Mouse (Mus musculus) 3T3-L1 (cell line): Measurements from ENCODE around the gene B230217C12Rik.

Experiments used
- DNase-seq: peaks from one replicate; pipeline ENCODE4 v3.0.0-alpha.2; 2015; ENCODE audit warnings: low read depth, low spot score

The B230217C12Rik gene

GRCm38 (mm10) chr11:97809235-97810121, 31.1 kb upstream of the B230217C12Rik start:
- no peak for DNase-seq

GRCm38 (mm10) chr11:97810356-97810755, 30.2 kb upstream of the B230217C12Rik start:
- no peak for DNase-seq

GRCm38 (mm10) chr11:97810970-97811369, 29.6 kb upstream of the B230217C12Rik start:
- DNase-seq, result no peak

GRCm38 (mm10) chr11:97811569-97812362, 28.8 kb upstream of the B230217C12Rik start:
- DNase-seq, result no peak

GRCm38 (mm10) chr11:97812491-97812921, 28.1 kb upstream of the B230217C12Rik start:
- no peak for DNase-seq

- DNase-seq, result no peak
Observed at GRCm38 (mm10) chr11:97813085-97813484, 27.5 kb upstream of the B230217C12Rik start.

- DNase-seq, result no peak
Observed at GRCm38 (mm10) chr11:97813746-97814515, 26.6 kb upstream of the B230217C12Rik start.

GRCm38 (mm10) chr11:97815736-97816135, 24.8 kb upstream of the B230217C12Rik start:
- DNase-seq, result no peak

GRCm38 (mm10) chr11:97816176-97816575, 24.4 kb upstream of the B230217C12Rik start:
- DNase-seq, result no peak

- DNase-seq, result no peak
Observed at GRCm38 (mm10) chr11:97816916-97817315, 23.7 kb upstream of the B230217C12Rik start.

- peak; percentile 74 for DNase-seq
Observed at GRCm38 (mm10) chr11:97817379-97817778, 23.2 kb upstream of the B230217C12Rik start.

GRCm38 (mm10) chr11:97818003-97818402, 22.6 kb upstream of the B230217C12Rik start:
- no peak for DNase-seq

GRCm38 (mm10) chr11:97818571-97818970, 22.0 kb upstream of the B230217C12Rik start:
- no peak for DNase-seq

- no peak for DNase-seq
Observed at GRCm38 (mm10) chr11:97819102-97819501, 21.5 kb upstream of the B230217C12Rik start.

GRCm38 (mm10) chr11:97819923-97820322, 20.7 kb upstream of the B230217C12Rik start:
- DNase-seq, result no peak

GRCm38 (mm10) chr11:97820840-97821239, 19.7 kb upstream of the B230217C12Rik start:
- DNase-seq, result peak; percentile 92

GRCm38 (mm10) chr11:97821401-97822064, 19.0 kb upstream of the B230217C12Rik start:
- DNase-seq, result peak; percentile 73

GRCm38 (mm10) chr11:97822840-97823603, 17.6 kb upstream of the B230217C12Rik start:
- no peak for DNase-seq

- no peak for DNase-seq
Observed at GRCm38 (mm10) chr11:97824168-97824567, 16.4 kb upstream of the B230217C12Rik start.

GRCm38 (mm10) chr11:97824895-97825294, 15.7 kb upstream of the B230217C12Rik start:
- DNase-seq, result no peak
